Mouse (Mus musculus) cerebellum, adult 2 months (tissue): ENCODE data around the gene Kcnk4.

Experiments used
- CTCF ChIP-seq: fragments of 200-500 bp; IDR thresholded peaks from 2 replicates; pipeline ENCODE4 v1.5.1; 2011; ENCODE audit warnings: low read depth, mild to moderate bottlenecking, control low read depth, low read length, moderate library complexity, borderline replicate concordance; ENCODE audit not compliant: insufficient read depth
- POLR2A ChIP-seq: fragments of 200-500 bp; IDR thresholded peaks from 2 replicates; pipeline ENCODE4 v1.6.1; 2011; ENCODE audit warnings: low read length, control low read depth, borderline replicate concordance; ENCODE audit not compliant: insufficient read depth

GRCm38 (mm10) chr19:6970460-6971085, 36.3 kb upstream of the Kcnk4 start:
- TF ChIP-seq POLR2A (no peak), CTCF (no peak)
